Mouse (Mus musculus) 416B (cell line): ENCODE results near the gene Eif3a.

Source experiments
- DNase-seq: peaks from one replicate; pipeline ENCODE4 v3.0.0; 2011; ENCODE audit warnings: low read depth

Gene Eif3a

GRCm38 (mm10) chr19:60758896-60759835 lies 31.3 kb downstream of the Eif3a start:
- DNase-seq: no peak

- no peak for DNase-seq
These were observed 33.2 kb downstream of the Eif3a start for GRCm38 (mm10) chr19:60757099-60757785.

- DNase-seq: peak; percentile 52
These were observed 34.0 kb downstream of the Eif3a start for GRCm38 (mm10) chr19:60756192-60757098.

GRCm38 (mm10) chr19:60755438-60756191 lies 34.8 kb downstream of the Eif3a start, which contains the start of gene Nanos1:
Gene Nanos1, plus strand, starts transcription at chr19:60755987.
- DNase-seq: peak; percentile 82

GRCm38 (mm10) chr19:60747801-60748200 lies 42.7 kb downstream of the Eif3a start:
- no peak for DNase-seq

- DNase-seq: no peak
These were observed 46.5 kb downstream of the Eif3a start for GRCm38 (mm10) chr19:60743767-60744547.

GRCm38 (mm10) chr19:60740560-60740959 lies 49.9 kb downstream of the Eif3a start:
- no peak for DNase-seq

GRCm38 (mm10) chr19:60731966-60732365 lies 58.5 kb downstream of the Eif3a start:
- no peak for DNase-seq

GRCm38 (mm10) chr19:60731299-60731698 lies 59.2 kb downstream of the Eif3a start:
- DNase-seq: no peak

GRCm38 (mm10) chr19:60730281-60730852 lies 60.1 kb downstream of the Eif3a start:
- DNase-seq: peak; percentile 67

GRCm38 (mm10) chr19:60716381-60716780 lies 74.1 kb downstream of the Eif3a start:
- no peak for DNase-seq

- DNase-seq: peak; percentile 11
These were observed 77.9 kb downstream of the Eif3a start for GRCm38 (mm10) chr19:60712577-60712976.
